In the genomic region with DNA sequence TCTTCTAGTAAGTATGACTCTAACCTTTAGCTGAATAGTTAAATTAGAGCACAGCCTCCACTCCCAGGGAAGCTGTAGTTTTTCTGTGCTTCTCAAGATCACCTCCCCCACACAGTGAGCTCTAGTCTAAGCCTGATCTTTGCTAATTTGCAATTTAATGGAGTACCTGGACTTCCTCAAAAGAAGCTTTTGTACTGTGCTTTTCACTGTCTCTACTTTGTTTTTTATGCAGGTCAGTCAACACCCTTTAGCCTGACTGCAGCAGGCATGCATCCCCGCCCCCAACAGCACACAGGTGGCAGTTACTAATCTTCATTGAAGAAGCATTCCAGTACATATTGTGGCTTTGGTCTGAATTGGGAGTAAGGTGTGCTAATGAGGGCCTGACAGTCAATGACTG, we compare ENCODE assay signal across 21 mouse cellular contexts.
"Had no signal": no experiment of that assay in that cellular context is flagged by ENCODE, and none has a peak within 500 bp of the region (broad histone marks: within the 10 kb centered on the region; RNA-seq: fewer than 3 reads in every experiment).

No protein-coding gene starts in this region.

- H3K4me1 ChIP-seq: heart, embryonic 10.5 days; heart, embryonic 12.5 days; hindbrain, embryonic 10.5 days; hindbrain, embryonic 12.5 days; intestine, embryonic 15.5 days; limb, embryonic 10.5 days; limb, embryonic 12.5 days; liver, embryonic 13.5 days had no signal

- H3K9ac ChIP-seq: heart, embryonic 12.5 days; hindbrain, embryonic 12.5 days; hindbrain, embryonic 14.5 days; intestine, embryonic 15.5 days; limb, embryonic 12.5 days; liver, embryonic 13.5 days had no signal

- H3K9me3 ChIP-seq: heart, embryonic 10.5 days; heart, embryonic 12.5 days; hindbrain, embryonic 10.5 days; hindbrain, embryonic 12.5 days; intestine, embryonic 15.5 days; limb, embryonic 10.5 days; limb, embryonic 12.5 days; liver, embryonic 13.5 days had no signal

- H3K27me3 ChIP-seq: heart, embryonic 12.5 days; hindbrain, embryonic 12.5 days; intestine, embryonic 15.5 days; limb, embryonic 12.5 days; liver, embryonic 13.5 days had no signal

- H3K27ac ChIP-seq: gastrocnemius, adult 2 months; heart, embryonic 10.5 days; hindbrain, embryonic 10.5 days; hindbrain, embryonic 12.5 days; hindbrain, embryonic 14.5 days; intestine, embryonic 15.5 days; layer of hippocampus, adult 2 months; left cerebral cortex, adult 2 months; limb, embryonic 10.5 days; limb, embryonic 12.5 days; liver, embryonic 13.5 days had no signal

- H3K36me3 ChIP-seq: heart, embryonic 10.5 days; heart, embryonic 12.5 days; hindbrain, embryonic 10.5 days; hindbrain, embryonic 12.5 days; intestine, embryonic 15.5 days; limb, embryonic 10.5 days; limb, embryonic 12.5 days; liver, embryonic 13.5 days had no signal

- DNase-seq: gastrocnemius, adult 2 months; gastrocnemius, postnatal 10 days; gastrocnemius, postnatal 25 days; heart, adult 18-20 months; heart, postnatal 10 days; heart, postnatal 4 days; kidney, postnatal 10 days; kidney, postnatal 25 days; kidney, postnatal 4 days; liver; liver, embryonic 13.5 days had no signal

- H3K4me3 ChIP-seq: gastrocnemius, adult 2 months; heart, embryonic 10.5 days; heart, embryonic 12.5 days; hindbrain, embryonic 10.5 days; hindbrain, embryonic 12.5 days; intestine, embryonic 15.5 days; layer of hippocampus, adult 2 months; left cerebral cortex, adult 2 months; limb, embryonic 10.5 days; limb, embryonic 12.5 days; liver, embryonic 13.5 days had no signal
